Mouse (Mus musculus) spleen, adult 2 months (tissue): ENCODE results near the gene Rasgrp2.

Experiments
- CTCF ChIP-seq: fragments of 200-500 bp; IDR thresholded peaks from 2 replicates; pipeline ENCODE4 v1.5.1; 2011; ENCODE audit warnings: mild to moderate bottlenecking, inconsistent platforms; ENCODE audit not compliant: insufficient read depth, insufficient read length, insufficient replicate concordance; ENCODE audit errors: extremely low read depth
- POLR2A ChIP-seq: fragments of 200-500 bp; IDR thresholded peaks from 2 replicates; pipeline ENCODE4 v1.6.1; 2011; ENCODE audit warnings: low read depth, low read length, inconsistent platforms

DNA sequence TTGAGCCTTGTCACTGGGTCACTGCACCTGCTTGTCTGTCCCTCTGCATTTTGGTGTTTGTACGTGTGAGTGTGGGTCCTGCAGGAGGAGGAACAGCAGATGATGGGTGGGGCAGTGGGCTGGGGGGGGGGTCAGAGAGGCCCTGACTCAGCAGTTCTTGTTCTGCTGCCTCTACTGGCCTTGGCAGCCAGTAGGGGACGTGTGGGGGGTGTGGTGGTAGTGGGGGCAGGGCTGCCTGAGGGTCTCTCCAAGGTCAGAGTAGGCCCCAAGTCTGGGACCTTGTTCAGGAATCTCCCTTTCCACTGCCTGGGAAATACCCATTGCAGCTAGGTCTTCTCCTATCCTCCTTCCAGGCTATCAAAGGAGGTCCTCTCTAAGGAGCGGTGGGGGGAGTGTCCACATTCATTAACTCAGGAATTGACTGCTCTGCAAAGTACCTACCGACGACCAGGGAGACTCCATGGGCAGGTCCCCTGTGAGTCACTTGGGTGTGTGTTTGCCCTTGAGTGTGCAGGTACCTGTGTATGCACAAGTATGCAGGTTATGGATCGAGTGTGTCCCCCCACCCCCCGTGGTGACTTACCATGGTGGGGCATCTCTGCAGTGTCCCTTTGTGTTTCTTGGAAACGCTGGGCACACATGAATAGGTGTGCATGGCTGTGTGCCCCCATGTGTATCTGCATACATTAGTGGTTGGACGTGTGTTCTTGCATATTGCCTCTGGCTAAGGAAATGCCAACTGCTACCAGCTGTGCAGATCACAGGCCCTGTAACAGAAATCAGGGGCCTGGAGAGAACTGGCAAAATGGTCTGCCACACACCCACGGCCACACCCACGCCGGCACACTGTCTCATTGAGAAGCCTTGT lies 18.0 kb downstream of the Rasgrp2 start:
- no peak for TF ChIP-seq POLR2A
- TF ChIP-seq CTCF, result no peak
